Mouse (Mus musculus): ENCODE measurements around the gene Mcm3ap. TPM values are rescaled to one million over a fixed set of nuclear protein-coding genes. Genes with fewer than 3 reads are reported as not detected.
A peak's percentile ranks its signal among the peaks of the same experiment; 100 is the strongest.

The Mcm3ap gene
- 2.7 and 3.0 TPM in 2 replicates for polyA plus RNA-seq (2012)

DNA sequence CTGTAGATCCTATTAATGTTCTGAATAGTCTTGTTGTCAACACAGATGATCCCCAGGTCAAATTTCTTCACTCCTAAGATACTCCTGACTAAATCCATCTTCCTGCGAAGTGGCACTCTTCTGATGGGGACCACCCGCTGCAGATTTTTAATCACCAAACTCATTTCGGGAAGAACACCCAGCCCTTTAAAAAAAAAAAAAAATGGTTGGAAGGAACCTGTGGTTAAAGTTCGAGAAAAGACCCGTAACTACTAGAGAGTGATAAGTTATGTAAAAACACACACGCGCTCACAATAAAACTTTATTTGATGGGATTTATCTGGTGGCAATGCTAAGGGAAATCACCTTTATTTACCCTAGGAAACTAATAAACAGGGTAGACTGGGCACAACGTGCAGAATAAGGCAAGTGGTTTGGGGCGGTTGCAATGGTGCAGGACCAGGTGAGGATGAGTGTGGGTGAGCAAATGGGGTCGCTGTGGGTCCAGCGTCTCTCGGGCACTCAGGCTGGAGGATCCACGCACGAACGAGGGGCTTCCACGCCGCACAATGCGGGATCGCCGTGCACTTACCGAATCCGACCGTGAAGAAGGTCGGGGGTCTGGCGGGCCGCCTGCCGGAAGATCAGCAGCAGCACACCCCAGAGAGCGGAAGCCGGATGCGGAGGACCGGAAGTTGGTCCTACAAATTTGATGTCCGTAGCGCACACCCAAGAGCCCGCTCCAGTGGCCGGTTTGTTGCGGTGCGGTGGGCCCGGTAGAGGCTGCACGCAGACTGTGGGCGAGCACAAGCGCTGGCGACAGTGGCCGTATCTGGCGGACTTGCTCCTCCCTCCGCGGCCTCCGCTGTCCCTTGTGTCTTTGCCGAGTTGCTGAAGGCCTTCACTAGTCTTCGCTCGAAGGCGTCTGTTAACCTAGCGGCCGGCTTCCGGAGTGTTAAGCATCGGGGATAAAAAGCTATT, at the start of gene Mcm3ap, which contains the start of gene Ybey:
Gene Mcm3ap, plus strand, starts transcription at position 725 of the 960 bp plus-strand sequence.
Gene Ybey, minus strand, starts transcription at position 912 of the 960 bp plus-strand sequence.
- H3K9me3 ChIP-seq (ENCODE audit: control insufficient read depth, low read length): no peaks in the 10 kb centered on the region
- peaks cover 43% of the 10 kb centered on the region for H3K36me3 ChIP-seq (ENCODE audit: control insufficient read depth)
- no peaks in the 10 kb centered on the region for H3K27me3 ChIP-seq (ENCODE audit: control insufficient read depth)
- H3K4me1 ChIP-seq (ENCODE audit: control insufficient read depth): peaks cover 34% of the 10 kb centered on the region
- peak within 1 kb of the TSS; percentile 97 for H3K4me3 ChIP-seq (replicated peaks)
- TF ChIP-seq GATA1 (IDR thresholded peaks at IDR 0.05; ENCODE audit: low read length) (no peak), TAL1 (IDR thresholded peaks at IDR 0.05; ENCODE audit: low read length) (no peak)

DNA sequence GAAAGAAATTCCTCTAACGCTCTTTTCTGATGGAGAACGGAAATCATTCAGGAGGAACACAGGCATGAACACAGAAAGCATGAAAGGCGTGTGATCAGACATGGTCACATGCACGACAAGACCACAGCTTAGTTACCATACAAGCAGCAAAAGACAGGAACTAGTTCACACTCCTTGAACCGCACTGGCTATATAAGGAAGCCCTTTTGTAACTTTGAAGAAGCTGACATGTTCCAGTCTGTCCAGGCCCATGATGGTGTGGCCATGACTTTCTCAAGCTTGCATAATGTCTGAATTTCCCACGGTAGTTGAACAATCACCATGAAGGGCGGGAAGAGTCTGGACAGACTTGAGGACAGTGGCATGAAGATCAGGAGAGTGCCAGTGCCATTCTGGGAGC, 43.1 kb upstream of the Mcm3ap start:
- H3K36me3 ChIP-seq (ENCODE audit: control insufficient read depth): peaks cover 96% of the 10 kb centered on the region
- TF ChIP-seq TAL1 (IDR thresholded peaks at IDR 0.05; ENCODE audit: low read length) (no peak), GATA1 (IDR thresholded peaks at IDR 0.05; ENCODE audit: low read length) (no peak)
- H3K4me1 ChIP-seq (ENCODE audit: control insufficient read depth): no peaks in the 10 kb centered on the region
- H3K27me3 ChIP-seq (ENCODE audit: control insufficient read depth): no peaks in the 10 kb centered on the region
- H3K9me3 ChIP-seq (ENCODE audit: control insufficient read depth, low read length): no peaks in the 10 kb centered on the region
- H3K4me3 ChIP-seq (replicated peaks): no peak overlapping the region

DNA sequence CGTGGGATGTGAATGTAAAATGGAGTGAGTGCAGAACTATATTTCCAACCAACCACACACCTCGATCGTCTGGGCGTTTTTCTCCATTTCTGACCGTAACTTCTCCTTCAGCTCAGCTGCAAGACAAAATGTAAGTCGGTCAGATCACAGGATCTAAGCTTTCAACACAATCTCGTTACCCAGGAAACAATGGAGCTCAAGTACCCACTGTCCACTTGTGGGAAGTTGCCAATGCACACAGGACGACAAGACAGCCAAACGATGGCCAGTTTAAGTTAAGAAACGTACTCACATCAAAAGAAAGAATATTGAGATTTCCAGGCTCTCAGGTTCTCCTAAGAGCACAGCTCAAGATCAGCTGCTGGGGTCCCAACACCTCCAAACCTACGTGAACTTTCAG, 34.8 kb upstream of the Mcm3ap start:
- Histone ChIP-seq H3K4me3 (replicated peaks) (no peak overlapping the region), H3K9me3 (ENCODE audit: control insufficient read depth, low read length) (no peaks in the 10 kb centered on the region), H3K36me3 (ENCODE audit: control insufficient read depth) (peaks cover 100% of the 10 kb centered on the region), H3K4me1 (ENCODE audit: control insufficient read depth) (no peaks in the 10 kb centered on the region; the same call in 1 of the 2 replicates), H3K27me3 (ENCODE audit: control insufficient read depth) (no peaks in the 10 kb centered on the region)
- TF ChIP-seq GATA1 (IDR thresholded peaks at IDR 0.05; ENCODE audit: low read length): no peak
- TF ChIP-seq TAL1 (IDR thresholded peaks at IDR 0.05; ENCODE audit: low read length): no peak

DNA sequence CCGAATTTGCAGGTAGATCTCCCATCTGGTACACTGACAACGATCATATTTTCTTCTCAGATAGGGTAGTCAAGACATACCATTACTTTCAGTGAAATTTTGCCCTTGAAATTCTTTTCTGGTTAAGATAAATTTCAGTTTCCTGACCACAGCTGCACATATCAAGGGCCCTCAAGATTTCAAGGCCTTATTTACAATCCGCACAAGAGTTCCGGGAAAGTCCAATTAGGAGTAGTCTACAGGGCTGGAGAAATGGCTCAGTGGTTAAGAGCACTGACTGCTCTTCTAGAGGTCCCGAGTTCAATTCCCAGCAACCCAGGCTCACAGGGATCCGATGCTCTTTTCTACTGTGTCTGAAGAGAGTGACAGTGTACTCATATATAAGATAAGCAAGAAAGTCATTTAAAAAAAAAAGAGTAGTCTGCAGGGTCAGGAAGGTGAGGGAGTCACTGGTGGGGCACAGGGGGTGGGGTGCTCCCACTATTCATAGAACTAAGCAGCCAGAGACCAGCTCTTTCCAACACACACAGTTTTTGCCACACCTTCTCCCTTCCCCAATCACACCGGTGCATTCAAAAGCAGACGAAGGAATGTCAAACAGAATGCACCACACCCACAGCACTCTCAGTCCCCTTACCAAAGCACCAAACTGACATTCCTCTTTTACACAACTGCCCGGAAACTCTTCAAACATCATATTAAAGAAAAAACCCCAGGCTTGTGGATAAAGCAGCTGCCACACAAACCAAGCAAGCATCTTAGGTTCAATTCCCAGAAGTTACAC, 29.4 kb upstream of the Mcm3ap start:
- Histone ChIP-seq H3K4me3 (replicated peaks) (no peak overlapping the region), H3K9me3 (ENCODE audit: control insufficient read depth, low read length) (no peaks in the 10 kb centered on the region), H3K27me3 (ENCODE audit: control insufficient read depth) (no peaks in the 10 kb centered on the region), H3K4me1 (ENCODE audit: control insufficient read depth) (peaks cover 32% of the 10 kb centered on the region), H3K36me3 (ENCODE audit: control insufficient read depth) (peaks cover 74% of the 10 kb centered on the region)
- TF ChIP-seq TAL1 (IDR thresholded peaks at IDR 0.05; ENCODE audit: low read length): no peak
- TF ChIP-seq GATA1 (IDR thresholded peaks at IDR 0.05; ENCODE audit: low read length): no peak

DNA sequence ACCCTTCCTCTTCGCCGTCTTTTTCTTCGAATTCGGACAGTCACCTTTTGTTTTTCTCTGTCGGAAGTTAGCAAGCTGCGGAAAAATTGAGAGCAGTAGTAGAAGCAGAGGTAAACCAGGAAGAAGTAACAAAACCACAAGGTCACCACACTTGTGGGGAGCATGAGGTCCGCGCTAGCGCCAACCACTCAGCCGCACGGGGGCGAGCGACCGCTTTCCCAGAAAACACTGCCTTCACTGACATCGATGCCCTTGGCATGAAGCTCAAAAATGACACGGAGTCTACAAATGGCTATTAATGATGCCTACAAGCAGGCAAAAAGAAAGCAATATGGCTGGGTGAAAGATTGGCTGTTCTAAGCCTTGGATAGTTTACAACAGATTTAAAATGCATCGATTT, 28.4 kb upstream of the Mcm3ap start, which contains the start of gene AC141477.1:
Gene AC141477.1, minus strand, starts transcription at position 164 of the 400 bp plus-strand sequence.
- H3K4me3 ChIP-seq (replicated peaks): peak within 1 kb of the TSS; percentile 89
- TF ChIP-seq GATA1 (IDR thresholded peaks at IDR 0.05; ENCODE audit: low read length) (no peak), TAL1 (IDR thresholded peaks at IDR 0.05; ENCODE audit: low read length) (no peak)
- no peaks in the 10 kb centered on the region for H3K27me3 ChIP-seq (ENCODE audit: control insufficient read depth)
- H3K36me3 ChIP-seq (ENCODE audit: control insufficient read depth): peaks cover 64% of the 10 kb centered on the region
- peaks cover 35% of the 10 kb centered on the region for H3K4me1 ChIP-seq (ENCODE audit: control insufficient read depth)
- H3K9me3 ChIP-seq (ENCODE audit: control insufficient read depth, low read length): no peaks in the 10 kb centered on the region

DNA sequence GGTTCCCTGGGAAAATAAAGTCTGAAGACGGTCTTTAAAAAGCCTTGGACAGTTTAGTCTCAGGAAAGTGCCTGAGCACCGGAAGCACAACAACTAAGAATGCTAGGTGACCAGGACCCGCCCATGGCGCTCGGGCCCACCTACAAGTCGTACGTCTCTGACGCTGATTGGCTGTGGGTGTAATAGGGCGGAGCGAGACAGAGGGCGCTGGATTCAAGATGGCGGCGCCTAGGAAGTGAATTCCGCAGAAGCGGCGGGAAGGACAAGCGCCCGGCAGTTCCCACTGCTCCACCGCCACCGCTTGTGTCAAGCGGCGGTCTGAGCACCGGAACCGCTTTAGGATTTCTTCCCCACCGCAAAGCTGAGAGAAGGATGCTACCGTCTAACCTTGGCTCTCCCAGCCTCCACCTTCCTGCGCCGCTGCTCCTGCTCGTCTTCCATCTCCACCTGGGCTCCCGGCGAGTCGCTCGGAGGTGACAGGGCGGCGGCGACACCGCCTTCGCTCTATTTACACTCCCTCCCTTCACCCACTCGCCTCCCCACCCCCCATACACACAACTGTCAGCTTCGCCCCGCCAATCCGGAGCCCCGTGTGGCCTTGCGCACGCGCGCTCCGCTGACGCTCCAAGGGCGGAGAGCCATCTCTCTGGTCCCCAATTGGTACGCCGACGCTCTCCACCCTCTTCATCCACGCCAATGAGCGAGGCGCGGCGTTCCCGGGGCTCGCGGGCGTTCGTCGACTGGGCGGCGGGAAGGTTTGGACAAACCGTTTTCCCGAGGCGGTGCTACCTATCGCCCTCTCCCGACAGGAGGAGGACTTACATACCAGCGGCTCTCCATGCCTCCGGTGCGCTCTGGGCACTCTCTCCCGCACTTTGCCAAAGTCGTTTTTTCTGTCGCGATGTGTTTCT, 26.3 kb upstream of the Mcm3ap start, which contains the start of gene Pcnt:
Gene Pcnt, minus strand, starts transcription at position 609 of the 911 bp plus-strand sequence.
- Histone ChIP-seq H3K4me1 (ENCODE audit: control insufficient read depth) (peaks cover 55% of the 10 kb centered on the region), H3K9me3 (ENCODE audit: control insufficient read depth, low read length) (no peaks in the 10 kb centered on the region), H3K4me3 (replicated peaks) (peak within 1 kb of the TSS; percentile 89), H3K36me3 (ENCODE audit: control insufficient read depth) (peaks cover 42% of the 10 kb centered on the region), H3K27me3 (ENCODE audit: control insufficient read depth) (no peaks in the 10 kb centered on the region)
- no peak for TF ChIP-seq TAL1 (IDR thresholded peaks at IDR 0.05; ENCODE audit: low read length)
- no peak for TF ChIP-seq GATA1 (IDR thresholded peaks at IDR 0.05; ENCODE audit: low read length)

DNA sequence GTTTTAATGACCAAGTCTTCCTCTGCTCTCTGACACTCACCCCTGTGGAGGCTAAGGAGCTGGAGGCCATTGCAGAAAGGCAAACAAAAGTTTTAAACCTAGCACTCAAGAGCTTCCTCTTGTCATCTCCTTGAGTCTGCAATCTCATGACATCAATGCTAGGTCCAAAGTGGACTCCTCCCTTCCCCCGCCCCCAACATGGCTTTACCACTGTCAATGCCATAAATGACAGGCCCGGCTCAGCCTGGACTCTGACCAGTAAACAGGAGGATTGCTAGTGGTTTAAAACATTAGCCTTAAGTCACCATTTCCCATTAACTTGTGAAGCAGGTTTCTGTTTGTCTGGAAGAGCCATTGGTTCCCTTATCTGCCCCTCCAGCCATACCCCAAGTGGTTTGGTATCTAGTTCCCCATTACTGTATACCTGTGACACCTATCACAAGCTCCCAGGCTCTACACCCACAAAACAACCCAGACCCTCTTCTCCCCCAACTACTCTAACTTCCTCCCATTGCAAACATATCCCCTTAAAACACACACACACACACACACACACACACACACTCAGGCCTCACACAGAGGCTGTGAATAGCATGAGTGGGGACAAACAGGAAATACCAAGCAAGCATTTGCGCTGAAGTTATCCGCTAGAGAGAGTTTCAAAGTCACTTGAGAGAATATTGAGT, 22.6 kb upstream of the Mcm3ap start:
- TF ChIP-seq GATA1 (IDR thresholded peaks at IDR 0.05; ENCODE audit: low read length) (no peak), TAL1 (IDR thresholded peaks at IDR 0.05; ENCODE audit: low read length) (no peak)
- Histone ChIP-seq H3K27me3 (ENCODE audit: control insufficient read depth) (no peaks in the 10 kb centered on the region), H3K9me3 (ENCODE audit: control insufficient read depth, low read length) (no peaks in the 10 kb centered on the region), H3K4me1 (ENCODE audit: control insufficient read depth) (peaks cover 44% of the 10 kb centered on the region), H3K4me3 (replicated peaks) (no peak overlapping the region), H3K36me3 (ENCODE audit: control insufficient read depth) (peaks cover 5% of the 10 kb centered on the region)

Data from erythroblast, embryonic 14.5 days (primary cell).